Mouse (Mus musculus) left cerebral cortex, adult 9 months (tissue): ENCODE data around the gene Ap1g2.

ENCODE experiments used
- DNase-seq, 2 experiments: peaks; one replicate each; pipeline ENCODE4 v3.0.0; 2022; ENCODE audit warnings: low spot score in 2 of 2

Ap1g2 gene

DNA sequence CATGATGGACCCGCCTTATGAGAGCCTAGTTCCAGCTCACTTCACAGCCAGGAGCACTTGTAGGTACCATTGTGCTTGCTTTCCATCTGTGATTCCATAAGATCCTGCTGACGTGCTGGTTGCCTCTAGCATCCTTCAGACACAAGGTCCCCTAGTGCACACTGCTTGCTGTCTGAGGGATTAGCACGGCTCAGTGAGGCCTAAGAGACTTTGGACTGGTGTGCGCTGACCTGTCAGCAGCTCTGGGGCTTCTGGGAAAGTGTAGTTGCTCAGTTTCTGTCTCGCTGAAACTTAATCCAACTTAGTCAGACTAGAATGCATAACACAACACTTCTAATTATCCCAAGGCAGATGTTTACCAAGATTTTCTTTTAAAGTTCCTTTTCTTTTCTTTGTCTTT, 46.5 kb downstream of the Ap1g2 start:
- no peak for DNase-seq

DNA sequence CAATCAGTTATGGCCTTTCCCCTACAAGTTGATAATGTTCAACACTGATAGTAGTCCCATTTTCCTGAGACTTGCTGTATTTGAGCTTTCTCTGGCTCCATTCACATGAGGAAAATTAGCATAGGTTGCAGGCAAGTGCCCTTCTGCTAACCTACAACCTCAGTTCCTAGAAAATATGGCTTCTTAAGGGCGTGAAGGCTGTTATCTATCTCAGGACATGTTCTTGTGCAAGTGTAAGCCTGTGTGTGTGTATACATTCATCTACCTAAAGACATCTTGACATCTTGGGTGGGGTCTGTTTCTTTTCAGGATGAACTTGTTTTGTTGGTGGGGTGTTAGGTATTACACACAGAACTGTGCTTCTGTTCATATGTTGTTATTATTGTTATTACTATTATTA, 47.4 kb downstream of the Ap1g2 start:
- no peak for DNase-seq

DNA sequence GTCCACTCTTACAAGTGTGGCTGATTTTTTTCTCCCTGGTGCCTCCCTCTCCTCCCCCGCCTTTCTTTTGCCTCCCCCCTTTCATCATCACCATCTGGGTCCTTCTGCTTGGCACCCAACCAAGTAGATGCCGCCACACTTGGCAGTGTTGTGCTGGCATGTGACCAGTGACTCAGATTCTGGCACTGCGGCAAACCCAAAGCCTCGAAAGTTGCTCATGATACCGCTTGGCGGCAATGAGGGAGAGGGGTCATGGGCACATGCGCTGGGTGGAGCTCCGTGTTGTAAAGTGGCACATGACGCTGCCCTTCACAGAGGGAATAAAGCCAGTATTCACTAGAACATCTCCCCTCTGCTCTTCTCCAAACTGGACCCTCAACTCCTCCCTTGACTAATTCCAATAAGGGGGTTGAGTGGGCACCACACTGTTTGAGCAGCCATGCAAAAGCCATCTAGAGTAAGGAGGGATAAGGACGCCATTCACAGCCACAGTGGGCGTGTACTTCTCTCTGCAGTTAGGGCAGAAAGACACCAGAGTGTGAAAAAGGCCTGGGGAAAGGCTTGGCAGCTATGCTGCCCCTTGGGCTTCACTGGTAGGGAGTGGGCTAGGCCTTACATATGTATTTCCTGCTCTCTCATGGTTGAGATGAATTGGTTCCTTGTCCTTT, 51.1 kb downstream of the Ap1g2 start:
- peak; percentile 79 to 95 for DNase-seq

DNA sequence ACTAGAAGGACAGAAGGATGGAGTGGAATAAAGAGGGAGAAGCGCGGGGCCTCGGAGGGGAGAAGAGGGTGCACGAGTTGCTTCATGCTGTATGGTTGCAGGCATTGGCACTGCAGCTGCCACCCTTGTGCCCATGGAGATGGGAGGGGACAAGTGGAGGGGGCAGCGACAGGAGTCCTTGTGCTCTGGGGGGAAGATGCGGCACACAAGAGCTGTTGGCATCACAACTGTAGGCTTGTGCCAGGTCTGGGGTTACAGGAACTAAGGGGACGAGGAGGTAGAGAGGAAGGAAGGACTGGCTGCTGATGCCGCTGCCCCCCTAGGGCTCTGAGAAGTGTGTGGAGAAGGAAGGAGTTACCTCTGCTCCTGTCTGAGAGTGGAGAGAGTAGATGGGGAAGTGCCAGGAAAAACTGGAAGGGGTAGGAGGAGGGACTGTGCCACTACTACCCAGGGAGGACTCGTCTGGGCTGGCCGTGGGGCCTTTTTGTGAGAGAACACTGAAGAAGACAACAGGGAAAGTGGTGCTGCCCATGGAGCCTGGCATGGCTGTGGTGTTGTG, 52.1 kb downstream of the Ap1g2 start:
- peak in 1 of 2 experiments; percentile 69 for DNase-seq

DNA sequence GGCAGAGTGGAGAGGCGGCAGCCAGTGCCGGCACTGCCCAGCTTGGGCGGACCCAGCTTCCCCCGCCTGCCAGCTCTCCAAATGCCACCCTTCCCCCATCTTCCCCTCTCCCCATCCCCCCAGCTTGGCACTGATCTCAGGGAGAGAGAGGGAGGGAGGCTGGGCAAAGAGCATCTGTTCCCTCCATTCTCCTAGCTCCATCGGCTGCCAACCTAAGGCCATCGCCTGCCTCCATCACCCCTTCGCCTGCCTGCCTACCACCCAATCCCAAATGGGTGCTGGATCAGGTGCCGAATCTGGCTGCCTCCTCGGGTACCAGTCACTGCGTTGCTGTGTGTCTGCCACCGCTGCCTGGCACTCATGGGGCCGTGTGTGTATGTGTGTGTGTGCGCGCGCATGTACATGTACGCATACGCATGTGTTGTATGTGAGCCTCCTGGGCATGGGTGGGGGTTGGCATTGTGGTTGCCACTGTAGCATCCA, 52.6 kb downstream of the Ap1g2 start:
- DNase-seq: peak; percentile 83 to 91

DNA sequence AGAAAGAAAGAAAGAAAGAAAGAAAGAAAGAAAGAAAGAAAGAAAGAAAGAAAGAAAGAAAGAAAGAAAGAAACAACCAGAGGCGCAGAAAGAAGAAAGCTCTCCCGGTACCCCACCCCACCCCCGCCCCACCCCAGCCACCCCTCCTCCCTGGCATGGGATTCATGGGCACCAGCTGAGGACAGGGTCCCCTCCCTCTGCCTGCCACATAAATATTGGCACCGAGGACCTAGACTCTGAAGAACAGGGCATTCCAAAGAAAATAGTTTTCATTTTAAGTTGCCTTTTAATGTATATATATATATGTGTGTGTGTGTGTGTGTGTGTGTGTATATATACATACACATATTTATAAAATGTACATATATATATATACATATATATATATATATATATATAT, 53.3 kb downstream of the Ap1g2 start:
- no peak for DNase-seq

DNA sequence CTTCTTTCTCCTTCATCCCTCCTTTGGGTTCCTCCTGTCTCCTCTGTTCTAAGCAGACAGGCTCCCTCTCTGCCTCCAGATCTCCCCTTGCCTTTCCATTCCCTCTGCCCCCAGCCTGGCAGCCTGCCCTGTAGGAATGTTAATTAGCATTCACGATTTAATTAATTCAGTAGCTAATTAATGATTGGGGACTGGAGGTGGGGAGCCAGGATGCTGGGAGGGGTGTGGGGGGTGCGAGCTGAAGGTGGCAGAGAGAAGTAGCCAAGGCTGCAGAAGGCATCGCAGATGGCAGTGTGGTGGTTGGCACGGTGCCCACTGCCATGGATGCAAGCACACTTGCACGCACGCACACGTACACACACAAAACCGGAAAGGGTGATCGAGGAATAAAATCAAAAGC, 53.9 kb downstream of the Ap1g2 start:
- peak in 1 of 2 experiments; percentile 79 for DNase-seq
